Mouse (Mus musculus) G1E (cell line): ENCODE data around the gene Fbln1. TPM values are rescaled to one million over a fixed set of nuclear protein-coding genes. Genes with fewer than 3 reads are reported as not detected.

Source experiments
- ATAC-seq: 2 replicates; pipeline ENCODE4 v1.8.0; 2016; ENCODE audit warnings: mild to moderate bottlenecking; ENCODE audit not compliant: insufficient number of reproducible peaks, poor library complexity, low FRiP score, severe bottlenecking; ENCODE audit errors: extremely low read depth
- DNase-seq: peaks from one replicate; pipeline ENCODE4 v3.0.0; 2012; ENCODE audit warnings: low spot score
- H3K27me3 ChIP-seq: 2 replicates; pipeline ENCODE4 v1.6.1; 2012; ENCODE audit warnings: mild to moderate bottlenecking, low read length, inconsistent platforms; ENCODE audit not compliant: insufficient read depth
- H3K36me3 ChIP-seq: replicated peaks from 2 replicates; pipeline ENCODE3; 2012; ENCODE audit warnings: mild to moderate bottlenecking, inconsistent platforms
- H3K4me1 ChIP-seq: 2 replicates; pipeline ENCODE4 v1.6.1; 2012; ENCODE audit warnings: low read depth, low read length, inconsistent platforms, mixed read lengths; ENCODE audit not compliant: insufficient read depth
- H3K4me3 ChIP-seq: 2 replicates; pipeline ENCODE4 v1.5.1; 2012; ENCODE audit warnings: low read depth, mild to moderate bottlenecking, inconsistent platforms, low read length, moderate library complexity, mixed read lengths
- H3K9me3 ChIP-seq: replicated peaks from 2 replicates; pipeline ENCODE4 v1.6.1; 2012; ENCODE audit warnings: inconsistent platforms
- CTCF ChIP-seq: IDR thresholded peaks from 2 replicates; pipeline ENCODE4 v1.5.1; 2012; ENCODE audit warnings: low read depth, low read length, inconsistent platforms, mixed read lengths
- GATA1 ChIP-seq: IDR thresholded peaks from 2 replicates; pipeline ENCODE4 v1.6.1; 2012; ENCODE audit warnings: borderline replicate concordance, low read length, inconsistent platforms, mixed read lengths
- GATA2 ChIP-seq: IDR thresholded peaks from 2 replicates; pipeline ENCODE4 v1.6.1; 2012; ENCODE audit warnings: low read depth, low read length, inconsistent platforms, borderline replicate concordance
- POLR2AphosphoS5 ChIP-seq: IDR thresholded peaks from 2 replicates; pipeline ENCODE4 v1.6.1; 2012; ENCODE audit warnings: low read depth, low read length, inconsistent platforms; ENCODE audit not compliant: insufficient replicate concordance
- TAL1 ChIP-seq: conservative IDR thresholded peaks from 2 replicates; pipeline ENCODE4 v1.6.1; 2012; ENCODE audit warnings: low read depth, low read length, inconsistent platforms, mixed read lengths
- polyA plus RNA-seq: library from polyadenylated mRNA; stranded (reverse); fragments of >175 nt; gene quantifications from 2 replicates; pipeline ENCODE4 v1.2.3, GENCODE M21; 2012
- total RNA-seq, 2 experiments: library from RNA; stranded (forward) in 1 of 2; stranded (reverse) in 1 of 2; fragments of 200-1000 nt in 1 of 2; fragments of >200 nt in 1 of 2; fragmentation: Nextera tagmentation in 1 of 2; gene quantifications; 2 replicates each; pipeline ENCODE4 v1.2.3; 2014 to 2017

The Fbln1 gene
- total and polyA plus RNA-seq, 3 experiments, result 0.05 TPM; not detected in 2

DNA sequence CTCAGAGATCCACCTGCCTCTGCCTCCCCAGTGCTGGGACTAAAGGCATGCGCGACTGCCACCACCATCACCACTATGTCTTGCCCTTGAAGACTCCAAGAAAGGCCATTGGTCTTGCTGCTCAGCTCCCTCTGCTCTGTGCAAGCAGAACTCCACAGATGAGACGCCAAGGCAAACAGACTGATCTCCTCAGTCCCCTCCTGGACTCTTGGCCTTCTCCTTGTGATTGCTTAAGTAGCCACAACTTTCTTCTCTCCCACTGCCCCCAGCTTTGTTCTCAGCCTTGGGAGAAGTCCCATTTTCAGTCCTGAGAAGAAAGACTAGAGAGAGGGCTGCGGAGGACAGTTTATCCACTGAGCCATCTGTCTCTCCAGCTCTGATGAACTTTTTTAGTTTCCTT lies 23.7 kb upstream of the Fbln1 start:
- ATAC-seq (no peak), DNase-seq (no peak)
- H3K4me3 ChIP-seq, result no peak overlapping the region
- H3K27me3 ChIP-seq, result no peaks in the 10 kb centered on the region
- H3K36me3 ChIP-seq, result no peaks in the 10 kb centered on the region
- peaks cover 54% of the 10 kb centered on the region for H3K9me3 ChIP-seq
- TF ChIP-seq GATA1 (no peak), TAL1 (no peak), POLR2AphosphoS5 (no peak), CTCF (no peak), GATA2 (no peak)
- H3K4me1 ChIP-seq, result no peaks in the 10 kb centered on the region

- Histone ChIP-seq H3K27me3 (no peaks in the 10 kb centered on the region), H3K36me3 (no peaks in the 10 kb centered on the region), H3K4me3 (no peak overlapping the region), H3K9me3 (peaks cover 53% of the 10 kb centered on the region), H3K4me1 (no peaks in the 10 kb centered on the region)
- ATAC-seq (no peak), DNase-seq (no peak)
- no peak for TF ChIP-seq GATA1
- TF ChIP-seq CTCF, result no peak
- TF ChIP-seq GATA2, result no peak
- TF ChIP-seq TAL1, result no peak
- no peak for TF ChIP-seq POLR2AphosphoS5
These were observed 18.8 kb upstream of the Fbln1 start for GRCm38 (mm10) chr15:85186916-85187315.

GRCm38 (mm10) chr15:85188167-85188778 lies 17.5 kb upstream of the Fbln1 start:
- Histone ChIP-seq H3K36me3 (no peaks in the 10 kb centered on the region), H3K4me3 (no peak overlapping the region), H3K9me3 (peaks cover 46% of the 10 kb centered on the region), H3K27me3 (no peaks in the 10 kb centered on the region), H3K4me1 (no peaks in the 10 kb centered on the region)
- TF ChIP-seq TAL1 (no peak), CTCF (no peak), POLR2AphosphoS5 (no peak), GATA2 (no peak)
- ATAC-seq (no peak), DNase-seq (no peak)

GRCm38 (mm10) chr15:85200446-85201289 lies 5.1 kb upstream of the Fbln1 start:
- TF ChIP-seq CTCF (no peak), GATA1 (no peak), POLR2AphosphoS5 (no peak), TAL1 (no peak), GATA2 (no peak)
- ATAC-seq, result no peak
- no peaks in the 10 kb centered on the region for H3K36me3 ChIP-seq
- no peak for DNase-seq
- H3K27me3 ChIP-seq, result no peaks in the 10 kb centered on the region
- H3K4me1 ChIP-seq, result no peaks in the 10 kb centered on the region
- no peak overlapping the region for H3K4me3 ChIP-seq
- H3K9me3 ChIP-seq, result peaks cover 69% of the 10 kb centered on the region

DNA sequence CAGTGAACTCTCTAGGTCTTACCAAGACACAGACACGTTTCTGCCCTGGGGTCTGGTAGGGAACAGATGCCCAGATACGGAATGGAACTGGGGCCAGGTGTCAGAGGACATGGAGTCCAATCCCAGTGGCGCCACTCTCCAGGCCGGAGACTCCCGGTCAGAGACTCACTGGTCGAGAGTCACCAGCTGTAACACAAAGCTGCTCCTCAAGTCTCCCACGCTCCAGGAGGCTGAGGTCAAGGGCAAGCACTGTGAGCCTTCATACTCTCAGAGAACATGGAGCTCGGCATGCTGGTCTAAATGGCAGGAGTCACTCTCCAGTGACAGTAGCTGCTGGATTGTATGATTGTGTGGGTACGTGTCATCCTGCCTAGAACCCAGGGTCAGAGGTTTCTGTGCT lies 3.5 kb upstream of the Fbln1 start:
- H3K9me3 ChIP-seq, result peaks cover 78% of the 10 kb centered on the region
- H3K4me3 ChIP-seq, result no peak overlapping the region
- TF ChIP-seq CTCF, result no peak
- no peak for TF ChIP-seq POLR2AphosphoS5
- no peak for TF ChIP-seq GATA2
- no peak for TF ChIP-seq GATA1
- no peak for TF ChIP-seq TAL1
- ATAC-seq, result no peak
- DNase-seq, result no peak
- no peaks in the 10 kb centered on the region for H3K4me1 ChIP-seq
- H3K27me3 ChIP-seq, result no peaks in the 10 kb centered on the region
- H3K36me3 ChIP-seq, result no peaks in the 10 kb centered on the region

DNA sequence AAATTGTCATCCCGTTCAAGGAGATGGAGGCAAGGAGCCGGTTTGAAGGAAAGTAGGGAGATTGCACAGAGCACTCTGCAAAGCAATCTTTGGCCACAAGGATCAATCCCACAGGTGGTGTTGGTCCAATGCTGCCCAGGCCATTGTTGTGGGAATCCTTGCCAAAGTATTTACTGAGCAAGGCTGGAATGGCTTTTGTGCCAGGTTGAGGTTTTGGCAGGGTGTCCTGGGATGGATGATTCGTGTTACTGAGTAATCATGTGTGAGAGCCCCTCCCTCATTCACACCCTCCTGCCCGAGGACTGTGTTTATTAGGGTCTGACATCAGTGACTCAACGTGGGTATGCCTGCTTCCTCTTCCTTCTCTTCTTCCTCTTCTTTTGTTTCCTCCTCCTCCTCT lies 3.0 kb upstream of the Fbln1 start:
- DNase-seq (no peak), ATAC-seq (no peak)
- no peaks in the 10 kb centered on the region for H3K4me1 ChIP-seq
- H3K36me3 ChIP-seq, result no peaks in the 10 kb centered on the region
- no peak overlapping the region for H3K4me3 ChIP-seq
- TF ChIP-seq POLR2AphosphoS5, result no peak
- no peak for TF ChIP-seq CTCF
- TF ChIP-seq GATA2, result no peak
- TF ChIP-seq GATA1, result no peak
- no peak for TF ChIP-seq TAL1
- H3K9me3 ChIP-seq, result peaks cover 83% of the 10 kb centered on the region
- no peaks in the 10 kb centered on the region for H3K27me3 ChIP-seq
